Comparison of ENCODE assay signal across 22 mouse cellular contexts in the genomic region with DNA sequence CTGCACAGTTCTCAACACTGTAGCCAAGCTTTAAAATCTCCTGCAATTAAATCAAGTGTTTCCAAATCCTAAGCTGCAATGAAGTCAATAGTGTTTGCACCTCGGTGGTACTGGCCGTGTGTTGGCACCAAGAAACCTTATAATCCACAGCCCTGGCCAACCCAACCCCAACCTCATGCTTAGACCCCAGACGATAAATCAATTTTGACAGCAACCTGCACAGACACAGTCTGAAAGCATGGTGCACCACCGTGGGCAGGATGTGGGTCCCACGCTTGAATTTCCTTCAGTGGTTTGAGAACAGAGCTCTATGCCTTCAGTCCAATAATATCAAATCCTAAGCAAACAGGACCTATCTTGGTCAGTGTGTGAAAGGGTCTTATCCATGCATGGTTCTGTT.
"Had no signal": no experiment of that assay in that cellular context is flagged by ENCODE, and none has a peak within 500 bp of the region (broad histone marks: within the 10 kb centered on the region; RNA-seq: fewer than 3 reads in every experiment).

No protein-coding gene starts in this region.

- ATAC-seq: hindbrain, embryonic 16.5 days; hindbrain, postnatal 0 days; inflammation-experienced regulatory T-cells, adult 6 months; intestine, embryonic 15.5 days; intestine, embryonic 16.5 days; intestine, postnatal 0 days had no signal

- DNase-seq: heart, postnatal 10 days; heart, postnatal 14 days; heart, postnatal 36 days; heart, postnatal 4 days; kidney, adult 11 months; kidney, adult 18-20 months; kidney, adult 2 months; kidney, adult 8-10 months; kidney, adult 9 months; kidney, postnatal 10 days; kidney, postnatal 14 days; kidney, postnatal 25 days; kidney, postnatal 36 days; kidney, postnatal 4 days; layer of hippocampus, adult 9-11 months; layer of hippocampus, postnatal 36 days had no signal
